Mouse (Mus musculus) heart, embryonic 14.5 days (tissue): ENCODE results near the gene Rab36. TPM values are rescaled to one million over a fixed set of nuclear protein-coding genes. Genes with fewer than 3 reads are reported as not detected.

Source experiments
- ATAC-seq: fragments of 200-750 bp; cut with Nextera tagmentation; 2 replicates; pipeline ENCODE4 v1.8.0; 2017; ENCODE audit warnings: low read depth, moderate TSS enrichment; ENCODE audit not compliant: insufficient number of reproducible peaks, insufficient read depth, low FRiP score
- H3K27ac ChIP-seq, 2 experiments: fragments of 200-500 bp in 1 of 2; fragments of 300-500 bp in 1 of 2; sonication (generic) in 1 of 2; replicated peaks in 1 of 2; 2 replicates each; pipeline ENCODE4 v1.5.1; 2012 to 2014; ENCODE audit warnings: low read depth in 2 of 2, low read length in 2 of 2, control low read depth in 1 of 2, mild to moderate bottlenecking in 1 of 2, mixed read lengths in 1 of 2; ENCODE audit not compliant: control insufficient read depth in 1 of 2, insufficient read depth in 1 of 2
- H3K27me3 ChIP-seq: fragments of 300-500 bp; sonication (generic); 2 replicates; pipeline ENCODE4 v1.6.1; 2014; ENCODE audit warnings: mild to moderate bottlenecking, low read length, control low read depth; ENCODE audit not compliant: control insufficient read depth, insufficient read depth
- H3K36me3 ChIP-seq: fragments of 300-500 bp; sonication (generic); 2 replicates; pipeline ENCODE4 v1.6.1; 2014; ENCODE audit warnings: mild to moderate bottlenecking, control low read depth, low read length, mixed read lengths; ENCODE audit not compliant: control insufficient read depth, insufficient read depth
- H3K4me1 ChIP-seq, 2 experiments: fragments of 200-500 bp in 1 of 2; fragments of 300-500 bp in 1 of 2; sonication (generic) in 1 of 2; 2 replicates each; pipeline ENCODE4 v1.6.1; 2012 to 2014; ENCODE audit warnings: low read length in 2 of 2, control low read depth in 1 of 2, mixed read lengths in 1 of 2; ENCODE audit not compliant: control insufficient read depth in 2 of 2, insufficient read depth in 2 of 2
- H3K4me2 ChIP-seq: fragments of 300-500 bp; sonication (generic); 2 replicates; pipeline ENCODE4 v1.6.1; 2014; ENCODE audit warnings: mild to moderate bottlenecking, low read length
- H3K4me3 ChIP-seq, 2 experiments: fragments of 200-500 bp in 1 of 2; fragments of 300-500 bp in 1 of 2; sonication (generic) in 1 of 2; 2 replicates each; pipeline ENCODE4 v1.5.1; 2012 to 2014; ENCODE audit warnings: low read length in 2 of 2, mild to moderate bottlenecking in 2 of 2, control low read depth in 1 of 2, low read depth in 1 of 2, moderate library complexity in 1 of 2; ENCODE audit not compliant: control insufficient read depth in 1 of 2, insufficient read depth in 1 of 2
- H3K9ac ChIP-seq: fragments of 300-500 bp; sonication (generic); 2 replicates; pipeline ENCODE4 v1.6.1; 2014; ENCODE audit warnings: mild to moderate bottlenecking, low read length
- H3K9me3 ChIP-seq: fragments of 300-500 bp; sonication (generic); 2 replicates; pipeline ENCODE4 v1.6.1; 2016; ENCODE audit warnings: low read length, control low read depth; ENCODE audit not compliant: control insufficient read depth
- WGBS: fragments of 180-500 bp; shearing (Covaris S2); extraction: QIAGEN DNeasy Blood & Tissue Kit; methylation state at CpG from one replicate; pipeline ENCODE4 v1.1.7; 2014; 5-methylcytosine and 5-hydroxymethylcytosine counted together
- polyA plus RNA-seq: library from polyadenylated mRNA; unstranded; fragments of >200 nt; fragmentation: Nextera tagmentation; extraction: Ambion mirVana; gene quantifications from 2 replicates; pipeline ENCODE4 v1.2.1, GENCODE M21; 2014

Rab36 gene
- polyA plus RNA-seq, 1 experiment from 2014 or later, result 4.5 TPM

DNA sequence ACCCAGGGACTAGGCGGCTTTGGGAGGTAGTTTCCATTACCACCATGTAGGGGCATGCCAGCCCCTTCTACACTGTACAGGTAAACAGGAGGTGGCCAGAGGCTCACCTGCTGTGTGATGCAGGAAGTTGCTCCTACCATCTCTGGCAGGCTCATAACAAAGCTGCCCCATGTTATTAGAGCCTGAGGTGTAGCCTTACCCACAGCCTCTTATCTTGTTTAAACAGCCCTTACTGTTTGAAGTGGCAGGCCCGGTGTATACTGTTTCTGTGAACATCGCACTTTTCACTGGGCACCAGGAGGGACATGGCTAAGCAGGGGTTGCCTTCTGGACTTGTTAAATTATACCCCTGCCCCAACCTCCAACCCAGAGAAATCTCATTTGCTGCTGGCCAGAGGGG lies 32.8 kb upstream of the Rab36 start:
- no peak for ATAC-seq
- H3K27me3 ChIP-seq, result no peaks in the 10 kb centered on the region
- no peak overlapping the region for H3K4me2 ChIP-seq
- no peaks in the 10 kb centered on the region; a peak in 1 of 4 replicates for H3K4me1 ChIP-seq
- H3K36me3 ChIP-seq, result no peaks in the 10 kb centered on the region
- H3K9ac ChIP-seq, result no peak overlapping the region
- H3K4me3 ChIP-seq, result no peak overlapping the region
- H3K9me3 ChIP-seq, result no peaks in the 10 kb centered on the region
- H3K27ac ChIP-seq, result no peak overlapping the region
- WGBS, result 36% methylated on average over 3 of the region's 3 CpGs

DNA sequence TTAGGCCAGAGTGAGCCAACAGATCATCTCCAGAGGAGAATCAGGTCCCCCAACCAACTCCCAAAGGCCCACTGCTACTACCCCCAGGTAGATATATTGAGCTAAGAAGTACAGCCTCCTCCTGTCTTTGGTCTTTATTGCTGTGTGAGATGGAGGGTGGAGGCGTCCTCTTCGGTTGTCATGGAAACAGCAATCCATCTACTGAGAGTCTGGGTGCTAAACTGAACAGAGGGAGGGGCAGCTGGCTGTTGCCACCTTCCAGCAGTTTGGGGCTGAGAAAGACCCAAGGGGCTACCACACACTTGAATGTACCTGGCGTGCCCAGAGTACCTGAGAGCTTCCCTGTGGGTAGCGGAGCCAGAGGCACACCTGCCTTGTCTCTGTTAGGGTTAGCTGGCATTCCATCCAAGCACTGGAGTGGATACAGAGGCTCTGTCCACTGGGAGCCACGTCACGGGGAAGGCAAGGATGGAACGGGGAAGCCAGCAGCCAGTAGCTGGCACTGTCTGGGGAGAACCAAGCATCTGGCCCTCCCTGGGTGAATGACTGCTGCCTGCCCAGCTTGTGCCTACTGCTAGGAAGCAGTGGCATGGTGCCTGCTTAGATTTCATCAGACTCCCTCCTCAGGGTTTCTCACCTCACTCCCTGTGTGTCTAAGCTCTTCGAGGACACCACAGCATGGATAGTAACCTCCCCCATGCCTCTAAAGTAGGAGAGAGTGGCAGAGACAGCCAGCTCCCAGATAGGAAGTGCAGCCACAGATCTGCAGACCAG lies 29.8 kb upstream of the Rab36 start:
- Histone ChIP-seq H3K9ac (no peak overlapping the region), H3K36me3 (no peaks in the 10 kb centered on the region), H3K27me3 (no peaks in the 10 kb centered on the region), H3K4me2 (no peak overlapping the region), H3K4me1 (no peaks in the 10 kb centered on the region; a peak in 1 of 4 replicates), H3K27ac (no peak overlapping the region), H3K4me3 (no peak overlapping the region), H3K9me3 (no peaks in the 10 kb centered on the region)
- ATAC-seq, result no peak
- 56% methylated on average over 8 of the region's 8 CpGs for WGBS

DNA sequence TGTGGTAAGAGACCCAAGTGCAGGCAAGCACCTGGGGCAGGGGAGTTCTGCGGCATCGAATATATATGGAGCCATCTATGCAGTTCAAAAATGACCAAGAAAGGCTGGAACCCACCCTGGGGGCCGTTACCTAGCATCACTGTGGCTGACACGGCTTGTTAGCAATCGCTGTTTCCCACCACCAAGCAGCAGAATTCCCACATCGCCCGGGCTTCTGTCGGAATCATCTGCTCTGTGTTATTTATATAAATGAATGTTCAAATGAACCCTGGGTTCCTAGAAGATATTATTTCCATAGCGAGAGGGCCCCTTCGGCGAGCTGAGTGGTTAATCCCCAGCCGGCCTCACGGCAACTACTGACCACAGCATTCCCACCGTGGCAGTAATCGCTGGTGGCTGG lies 26.2 kb upstream of the Rab36 start:
- H3K4me3 ChIP-seq, result no peak overlapping the region
- no peak overlapping the region for H3K4me2 ChIP-seq
- H3K27ac ChIP-seq, result no peak overlapping the region
- H3K27me3 ChIP-seq, result no peaks in the 10 kb centered on the region
- ATAC-seq, result no peak
- H3K36me3 ChIP-seq, result no peaks in the 10 kb centered on the region
- H3K9ac ChIP-seq, result no peak overlapping the region
- no peaks in the 10 kb centered on the region; a peak in 1 of 4 replicates for H3K4me1 ChIP-seq
- H3K9me3 ChIP-seq, result no peaks in the 10 kb centered on the region
- WGBS, result 90% methylated on average over 15 of the region's 15 CpGs

DNA sequence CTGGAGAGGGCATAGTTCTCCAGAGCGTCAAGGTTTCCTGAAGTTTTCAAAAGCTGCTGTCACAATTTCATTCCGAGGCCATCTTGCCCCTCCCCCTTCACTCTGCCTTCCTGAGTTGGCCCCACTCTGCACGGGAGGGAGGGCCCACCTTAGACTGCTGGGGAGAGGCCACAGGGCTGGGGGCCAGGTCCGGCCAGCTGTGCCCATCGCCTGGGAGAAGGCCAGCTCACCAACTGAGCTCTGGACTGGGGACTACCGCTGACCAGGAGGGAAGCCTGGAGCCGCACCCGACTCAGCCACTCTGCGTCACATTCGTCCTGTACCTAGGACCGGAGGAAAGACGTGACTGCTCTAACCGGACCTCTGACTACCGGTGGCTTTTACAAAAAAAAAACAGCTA lies 21.4 kb upstream of the Rab36 start:
- no peak for ATAC-seq

DNA sequence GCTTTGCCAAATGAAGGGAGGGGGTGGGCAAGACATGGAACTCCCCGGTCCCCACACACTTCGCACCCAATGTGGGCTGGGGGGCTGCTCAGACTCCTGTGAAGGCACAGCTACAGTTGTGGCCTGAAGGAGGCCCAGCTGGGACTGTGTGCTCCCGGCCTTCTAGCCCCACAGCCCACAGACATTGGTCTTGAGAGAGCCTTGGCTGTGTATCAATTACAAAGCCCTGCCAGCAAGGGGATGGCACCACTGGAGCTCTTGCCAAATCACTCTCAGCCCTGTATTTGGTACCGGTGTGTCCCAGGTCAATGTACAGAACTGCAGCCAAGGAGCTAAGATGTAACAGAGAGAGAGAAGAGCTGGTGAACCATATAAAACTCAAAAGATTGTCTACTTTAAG lies 20.4 kb upstream of the Rab36 start:
- Histone ChIP-seq H3K4me1 (no peaks in the 10 kb centered on the region), H3K36me3 (no peaks in the 10 kb centered on the region), H3K27ac (no peak overlapping the region), H3K4me2 (no peak overlapping the region), H3K9me3 (no peaks in the 10 kb centered on the region), H3K27me3 (no peaks in the 10 kb centered on the region), H3K9ac (no peak overlapping the region), H3K4me3 (no peak overlapping the region)
- ATAC-seq, result no peak
- WGBS, result 83% methylated on average over 4 of the region's 4 CpGs

More for the DNA sequence above, 21.4 kb upstream of the Rab36 start:
- Histone ChIP-seq H3K9ac (no peak overlapping the region), H3K9me3 (no peaks in the 10 kb centered on the region), H3K27ac (no peak overlapping the region), H3K27me3 (no peaks in the 10 kb centered on the region), H3K4me2 (no peak overlapping the region), H3K4me1 (no peaks in the 10 kb centered on the region), H3K4me3 (no peak overlapping the region), H3K36me3 (no peaks in the 10 kb centered on the region)
- 70% methylated on average over 14 of the region's 14 CpGs for whole genome bisulfite sequencing

DNA sequence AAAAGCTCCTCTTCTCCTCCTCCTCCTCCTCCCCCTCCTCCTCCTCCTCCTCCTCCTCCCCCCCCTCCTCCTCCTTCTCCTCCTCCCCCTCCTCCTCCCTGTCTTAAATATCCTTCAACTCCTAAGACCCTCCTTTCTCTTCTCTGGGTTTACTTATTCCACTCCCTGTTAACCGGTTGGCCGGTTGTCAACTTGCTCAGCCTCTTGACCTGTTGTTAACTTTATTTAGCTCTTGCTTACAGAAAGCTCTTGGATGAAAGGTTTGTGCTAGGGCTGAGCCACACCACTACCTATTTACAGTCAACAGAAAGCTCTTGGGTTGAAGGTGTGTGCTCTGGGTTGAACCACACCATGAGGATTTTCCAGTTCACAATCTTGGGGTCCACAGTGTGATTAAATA lies 16.6 kb upstream of the Rab36 start:
- Histone ChIP-seq H3K4me3 (no peak overlapping the region), H3K27ac (no peak overlapping the region), H3K4me2 (no peak overlapping the region), H3K36me3 (no peaks in the 10 kb centered on the region), H3K27me3 (peaks cover 6% of the 10 kb centered on the region; the same call in 1 of the 2 replicates), H3K9me3 (peaks cover 5% of the 10 kb centered on the region; the same call in 1 of the 2 replicates), H3K4me1 (no peaks in the 10 kb centered on the region), H3K9ac (no peak overlapping the region)
- 33% methylated on average over 1 of the region's 2 CpGs for WGBS
- no peak for ATAC-seq

DNA sequence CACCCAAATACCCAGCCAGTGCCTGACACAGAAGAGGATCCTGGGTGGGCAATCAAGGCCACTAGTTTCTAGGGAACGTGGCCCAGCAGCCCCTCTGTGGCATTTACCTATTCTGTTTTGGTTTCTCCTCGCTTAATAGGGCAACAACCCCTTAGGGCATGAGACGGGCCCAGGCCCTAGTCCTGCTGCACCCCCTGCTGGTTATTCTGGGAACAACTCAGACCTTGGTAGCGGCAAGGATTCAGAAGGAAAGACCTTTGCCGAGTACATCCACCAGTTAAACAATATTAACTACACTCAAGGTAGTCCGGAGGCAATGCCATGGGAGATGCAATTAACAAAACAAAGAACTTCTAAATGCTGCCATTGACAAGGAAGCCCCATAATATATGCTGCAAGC lies 15.7 kb upstream of the Rab36 start:
- peaks cover 6% of the 10 kb centered on the region; the same call in 1 of the 2 replicates for H3K27me3 ChIP-seq
- no peak for ATAC-seq
- H3K36me3 ChIP-seq, result no peaks in the 10 kb centered on the region
- no peak overlapping the region for H3K9ac ChIP-seq
- 10% methylated on average over 6 of the region's 6 CpGs for WGBS
- H3K9me3 ChIP-seq, result peaks cover 5% of the 10 kb centered on the region; the same call in 1 of the 2 replicates
- H3K27ac ChIP-seq, result no peak overlapping the region
- H3K4me2 ChIP-seq, result no peak overlapping the region
- no peaks in the 10 kb centered on the region for H3K4me1 ChIP-seq
- H3K4me3 ChIP-seq, result no peak overlapping the region

DNA sequence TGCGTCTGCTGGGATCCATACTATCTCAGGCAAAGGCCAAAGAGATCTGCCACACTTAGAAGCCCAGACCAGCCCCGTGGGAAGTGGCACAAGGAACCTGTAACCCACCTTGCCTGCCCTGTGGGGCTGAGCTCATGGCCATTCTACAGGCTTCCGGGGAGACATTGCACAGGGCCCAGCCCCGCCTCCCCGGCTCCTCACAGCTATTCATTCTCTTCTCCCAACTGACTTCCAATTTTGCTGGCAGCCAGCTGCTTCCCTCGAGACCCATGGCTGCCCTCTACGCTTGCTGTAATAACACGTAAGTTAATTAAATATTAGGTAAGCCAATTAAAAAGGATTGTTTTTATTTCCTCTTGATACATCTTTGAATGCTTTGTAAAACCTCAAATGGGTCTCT lies 10.4 kb upstream of the Rab36 start:
- H3K9me3 ChIP-seq, result peaks cover 5% of the 10 kb centered on the region; the same call in 1 of the 2 replicates
- H3K27me3 ChIP-seq, result peaks cover 6% of the 10 kb centered on the region; the same call in 1 of the 2 replicates
- H3K4me3 ChIP-seq, result no peak overlapping the region
- ATAC-seq, result no peak
- WGBS, result 70% methylated on average over 8 of the region's 8 CpGs
- no peak overlapping the region for H3K27ac ChIP-seq
- H3K4me1 ChIP-seq, result no peaks in the 10 kb centered on the region
- no peak overlapping the region for H3K4me2 ChIP-seq
- H3K36me3 ChIP-seq, result no peaks in the 10 kb centered on the region
- no peak overlapping the region for H3K9ac ChIP-seq
